Mouse (Mus musculus): ENCODE measurements around the gene Tbc1d7.

- TF ChIP-seq CTCF (IDR thresholded peaks at IDR 0.05; ENCODE audit: low read depth) (peak; percentile 78), EP300 (IDR thresholded peaks at IDR 0.05; ENCODE audit: low read depth) (peak; percentile 94)
Observed at GRCm38 (mm10) chr13:43196000-43196399, 24.7 kb upstream of the Tbc1d7 start.
